Mouse (Mus musculus): ENCODE data around the gene Tubb3.

GRCm38 (mm10) chr8:123428939-123429721, 17.9 kb downstream of the Tubb3 start:
- TF ChIP-seq POLR2A (IDR thresholded peaks at IDR 0.05; ENCODE audit: borderline replicate concordance, extremely low read depth, insufficient read depth, insufficient read length, poor library complexity, severe bottlenecking) (no peak), CTCF (IDR thresholded peaks at IDR 0.05; ENCODE audit: borderline replicate concordance, extremely low read depth, insufficient read depth, insufficient read length) (no peak)
